Mouse (Mus musculus) stomach, postnatal 0 days (tissue): ENCODE measurements at regions not wholly inside any gene's neighbourhood (a gene's known extent, or its start where the extent isn't known, plus 50 kb on each side); places are given as distances from the start of the nearest gene placed in this dataset.

Source experiments
- ATAC-seq: fragments of 200-750 bp; cut with Nextera tagmentation; 2 replicates; pipeline ENCODE4 v1.8.0; 2017; ENCODE audit not compliant: low FRiP score, low TSS enrichment
- DNase-seq: peaks from one replicate; pipeline ENCODE4 v3.0.0-alpha.2; 2016; ENCODE audit warnings: low spot score
- H3K27ac ChIP-seq: fragments of 300-500 bp; sonication (generic); replicated peaks from 2 replicates; pipeline ENCODE4 v1.5.1; 2014; ENCODE audit warnings: mild to moderate bottlenecking, control low read depth
- H3K27me3 ChIP-seq: fragments of 300-500 bp; sonication (generic); 2 replicates; pipeline ENCODE4 v1.6.1; 2014; ENCODE audit warnings: low read length; ENCODE audit not compliant: control insufficient read depth, insufficient read depth
- H3K36me3 ChIP-seq: fragments of 300-500 bp; sonication (generic); 2 replicates; pipeline ENCODE4 v1.6.1; 2014; ENCODE audit warnings: low read length, mixed read lengths; ENCODE audit not compliant: control insufficient read depth, insufficient read depth
- H3K4me1 ChIP-seq: fragments of 300-500 bp; sonication (generic); replicated peaks from 2 replicates; pipeline ENCODE4 v1.6.1; 2014; ENCODE audit warnings: antibody characterized with exemption; ENCODE audit not compliant: control insufficient read depth, insufficient read depth
- H3K4me2 ChIP-seq: fragments of 300-500 bp; sonication (generic); replicated peaks from 2 replicates; pipeline ENCODE4 v1.6.1; 2014; ENCODE audit warnings: low read depth, mild to moderate bottlenecking, control low read depth, moderate library complexity
- H3K4me3 ChIP-seq: fragments of 300-500 bp; sonication (generic); 2 replicates; pipeline ENCODE4 v1.5.1; 2014; ENCODE audit warnings: low read depth, low read length, control low read depth
- H3K9ac ChIP-seq: fragments of 300-500 bp; sonication (generic); 2 replicates; pipeline ENCODE4 v1.6.1; 2014; ENCODE audit warnings: mild to moderate bottlenecking, low read length, control low read depth, mixed read lengths
- H3K9me3 ChIP-seq: fragments of 300-500 bp; sonication (generic); 2 replicates; pipeline ENCODE4 v1.6.1; 2016; ENCODE audit warnings: low read length; ENCODE audit not compliant: control insufficient read depth
- CTCF ChIP-seq: IDR thresholded peaks from 2 replicates; pipeline ENCODE4 v1.5.1; 2016; ENCODE audit warnings: antibody characterized with exemption, low read depth, mild to moderate bottlenecking, moderate library complexity
- EP300 ChIP-seq: optimal IDR thresholded peaks from 2 replicates; pipeline ENCODE3; 2016; ENCODE audit warnings: antibody characterized with exemption
- WGBS: fragments of 180-500 bp; shearing (Covaris S2); extraction: QIAGEN DNeasy Blood & Tissue Kit; methylation state at CpG from one replicate; pipeline ENCODE4 v1.1.7; 2014; 5-methylcytosine and 5-hydroxymethylcytosine counted together

- 8% methylated on average over 17 of the region's 17 CpGs for WGBS
- TF ChIP-seq CTCF (peak; percentile 66), EP300 (no peak)
- H3K27me3 ChIP-seq, result no peaks in the 10 kb centered on the region
- H3K4me3 ChIP-seq, result no peak overlapping the region
- H3K27ac ChIP-seq, result 0 out of 2 replicates have a peak overlapping the region, but pooled peaks have one; percentile 40
- peak; percentile 33; the same call in 1 of the 2 replicates for ATAC-seq
- H3K9me3 ChIP-seq, result no peaks in the 10 kb centered on the region
- H3K36me3 ChIP-seq, result no peaks in the 10 kb centered on the region
- H3K4me2 ChIP-seq, result peak overlapping the region; percentile 42
- peaks cover 5% of the 10 kb centered on the region for H3K4me1 ChIP-seq
- peak overlapping the region; percentile 38; the same call in 1 of the 2 replicates for H3K9ac ChIP-seq
- DNase-seq, result peak; percentile 33
Observed at GRCm38 (mm10) chr5:136619315-136620231, 52.3 kb upstream of the Cux1 start.

GRCm38 (mm10) chr5:136620234-136620633 is 52.9 kb upstream of the Cux1 start:
- DNase-seq, result no peak
- Histone ChIP-seq H3K36me3 (no peaks in the 10 kb centered on the region), H3K4me3 (no peak overlapping the region), H3K4me1 (peaks cover 5% of the 10 kb centered on the region), H3K27ac (0 out of 2 replicates have a peak overlapping the region, but pooled peaks have one; percentile 40), H3K9me3 (no peaks in the 10 kb centered on the region), H3K27me3 (no peaks in the 10 kb centered on the region), H3K9ac (no peak overlapping the region), H3K4me2 (peak overlapping the region; percentile 42)
- ATAC-seq, result 0 out of 2 replicates have a peak, but pooled peaks have one; percentile 3
- TF ChIP-seq CTCF (no peak), EP300 (no peak)
- WGBS, result 26% methylated on average over 12 of the region's 12 CpGs

DNA sequence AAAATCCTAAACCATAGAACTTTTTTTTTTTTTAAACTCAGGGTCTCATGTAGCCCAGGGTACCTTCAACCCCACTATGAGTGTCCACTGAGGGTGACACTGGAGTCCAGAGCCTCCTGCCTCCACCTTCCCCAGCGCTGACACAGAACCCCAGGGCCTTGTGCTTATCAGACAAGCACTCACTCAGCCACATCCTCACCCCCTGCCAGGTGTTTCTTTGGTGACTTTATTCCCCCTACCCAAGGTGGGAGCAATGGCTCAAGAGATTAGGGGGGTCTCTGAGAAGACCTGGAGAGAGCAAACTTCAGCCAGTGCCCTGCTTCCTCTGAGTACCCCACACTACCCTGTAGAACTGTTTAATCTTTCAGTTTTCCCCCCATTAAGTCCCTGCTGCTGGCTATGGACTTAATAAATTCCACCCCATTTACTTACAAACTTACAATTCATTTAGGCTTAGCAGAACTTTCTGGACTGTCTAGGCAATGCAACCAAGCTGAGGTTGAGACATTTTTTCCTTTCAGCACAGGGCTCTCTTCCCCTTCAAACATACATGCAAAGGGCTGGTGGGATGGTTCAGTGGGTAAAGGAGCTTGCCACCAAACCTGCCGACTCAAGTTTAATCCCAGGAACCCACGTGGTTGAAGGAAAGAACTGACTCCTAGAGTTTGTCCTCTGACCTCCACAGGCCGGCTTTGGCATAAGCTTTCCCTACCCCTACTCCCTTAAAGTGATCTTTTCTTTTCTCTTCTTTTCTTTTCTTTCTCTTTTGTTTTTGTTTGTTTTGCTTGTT is 54.2 kb upstream of the Cux1 start:
- Histone ChIP-seq H3K4me2 (no peak overlapping the region), H3K27ac (no peak overlapping the region), H3K36me3 (no peaks in the 10 kb centered on the region), H3K4me3 (no peak overlapping the region), H3K27me3 (no peaks in the 10 kb centered on the region), H3K9me3 (no peaks in the 10 kb centered on the region), H3K4me1 (peaks cover 5% of the 10 kb centered on the region), H3K9ac (no peak overlapping the region)
- no peak for ATAC-seq
- DNase-seq, result no peak
- WGBS, result 67% methylated on average over 4 of the region's 4 CpGs
- TF ChIP-seq CTCF (no peak), EP300 (no peak)

GRCm38 (mm10) chr5:136622152-136622551 is 54.9 kb upstream of the Cux1 start:
- Histone ChIP-seq H3K27me3 (no peaks in the 10 kb centered on the region), H3K9ac (no peak overlapping the region), H3K4me3 (no peak overlapping the region), H3K27ac (no peak overlapping the region), H3K4me1 (peaks cover 5% of the 10 kb centered on the region), H3K4me2 (no peak overlapping the region), H3K36me3 (no peaks in the 10 kb centered on the region), H3K9me3 (no peaks in the 10 kb centered on the region)
- TF ChIP-seq EP300, result no peak
- no peak for TF ChIP-seq CTCF
- no peak for ATAC-seq
- no peak for DNase-seq
- 45% methylated on average over 2 of the region's 2 CpGs for WGBS

- DNase-seq (peak; percentile 90), ATAC-seq (peak; percentile 67)
- Histone ChIP-seq H3K36me3 (no peaks in the 10 kb centered on the region), H3K4me2 (peak overlapping the region; percentile 66), H3K9me3 (no peaks in the 10 kb centered on the region), H3K27me3 (no peaks in the 10 kb centered on the region), H3K4me3 (peak overlapping the region; percentile 31), H3K4me1 (peaks cover 5% of the 10 kb centered on the region), H3K9ac (no peak overlapping the region), H3K27ac (no peak overlapping the region)
- TF ChIP-seq CTCF, result peak; percentile 79
- no peak for TF ChIP-seq EP300
- WGBS, result 3% methylated on average over 43 of the region's 43 CpGs
Observed at GRCm38 (mm10) chr5:136622721-136623542, 55.6 kb upstream of the Cux1 start.
